Mouse (Mus musculus) layer of hippocampus, adult 9-11 months (tissue): ENCODE measurements around the gene 2310011J03Rik.

ENCODE experiments used
- DNase-seq: peaks from one replicate; pipeline ENCODE4 v3.0.0; 2022

2310011J03Rik gene

DNA sequence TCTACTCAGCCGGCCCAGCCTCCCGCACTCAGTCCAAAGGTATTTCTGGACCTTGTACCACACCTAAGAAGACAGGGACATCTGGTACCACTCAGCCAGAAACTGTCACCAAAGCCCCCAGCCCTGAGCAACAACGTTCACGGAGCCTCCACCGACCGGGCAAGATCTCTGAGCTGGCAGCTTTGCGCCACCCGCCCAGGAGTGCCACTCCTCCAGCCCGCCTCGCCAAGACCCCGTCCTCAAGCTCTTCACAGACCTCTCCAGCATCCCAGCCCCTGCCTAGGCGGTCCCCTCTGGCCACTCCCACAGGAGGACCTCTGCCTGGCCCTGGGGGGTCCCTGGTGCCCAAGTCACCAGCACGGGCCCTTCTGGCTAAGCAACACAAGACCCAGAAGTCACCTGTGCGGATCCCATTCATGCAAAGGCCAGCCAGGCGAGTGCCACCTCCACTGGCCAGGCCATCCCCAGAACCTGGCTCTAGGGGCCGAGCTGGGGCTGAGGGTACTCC, 5.8 kb downstream of the 2310011J03Rik start:
- no peak for DNase-seq

DNA sequence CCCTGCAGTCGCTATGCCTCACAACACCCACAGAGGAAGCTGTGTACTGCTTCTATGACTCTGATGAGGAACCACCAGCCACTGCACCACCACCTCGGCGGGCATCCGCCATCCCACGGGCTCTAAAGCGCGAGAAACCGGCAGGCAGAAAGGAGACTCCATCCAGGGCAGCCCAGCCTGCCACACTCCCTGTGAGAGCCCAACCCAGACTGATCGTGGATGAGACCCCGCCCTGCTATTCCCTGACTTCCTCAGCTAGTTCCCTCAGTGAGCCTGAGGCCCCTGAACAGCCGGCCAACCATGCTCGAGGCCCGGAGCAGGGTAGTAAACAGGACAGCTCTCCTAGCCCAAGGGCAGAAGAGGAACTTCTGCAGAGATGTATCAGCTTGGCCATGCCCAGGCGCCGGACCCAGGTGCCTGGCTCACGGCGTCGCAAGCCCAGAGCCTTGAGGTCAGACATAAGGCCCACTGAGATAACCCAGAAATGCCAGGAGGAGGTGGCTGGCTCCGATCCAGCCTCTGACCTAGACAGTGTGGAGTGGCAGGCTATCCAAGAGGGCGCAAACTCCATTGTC, 6.6 kb downstream of the 2310011J03Rik start:
- DNase-seq: no peak

DNA sequence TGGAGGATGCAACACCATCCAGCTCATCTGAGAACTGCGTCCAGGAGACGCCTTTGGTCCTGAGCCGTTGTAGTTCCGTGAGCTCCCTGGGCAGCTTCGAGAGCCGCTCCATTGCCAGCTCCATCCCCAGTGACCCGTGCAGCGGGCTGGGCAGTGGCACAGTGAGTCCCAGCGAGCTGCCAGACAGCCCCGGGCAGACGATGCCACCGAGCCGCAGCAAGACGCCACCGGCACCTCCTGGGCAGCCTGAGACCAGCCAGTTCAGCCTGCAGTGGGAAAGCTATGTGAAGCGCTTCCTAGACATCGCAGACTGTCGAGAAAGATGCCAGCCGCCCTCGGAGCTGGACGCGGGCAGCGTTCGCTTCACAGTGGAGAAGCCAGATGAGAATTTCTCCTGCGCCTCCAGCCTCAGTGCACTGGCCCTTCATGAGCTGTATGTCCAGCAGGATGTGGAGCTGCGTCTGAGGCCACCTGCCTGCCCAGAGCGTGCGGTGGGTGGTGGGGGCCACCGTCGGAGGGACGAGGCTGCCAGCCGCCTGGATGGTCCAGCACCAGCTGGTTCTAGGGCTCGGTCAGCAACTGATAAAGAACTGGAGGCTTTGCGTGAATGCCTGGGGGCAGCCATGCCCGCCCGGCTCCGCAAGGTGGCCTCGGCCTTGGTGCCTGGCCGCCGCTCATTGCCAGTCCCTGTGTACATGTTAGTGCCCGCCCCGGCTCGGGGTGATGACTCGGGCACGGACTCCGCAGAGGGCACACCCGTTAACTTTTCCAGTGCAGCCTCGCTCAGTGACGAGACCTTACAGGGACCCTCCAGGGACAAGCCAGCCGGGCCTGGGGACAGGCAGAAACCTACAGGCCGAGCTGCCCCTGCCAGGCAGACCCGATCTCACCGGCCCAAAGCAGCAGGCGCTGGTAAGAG, 7.5 kb downstream of the 2310011J03Rik start:
- no peak for DNase-seq

DNA sequence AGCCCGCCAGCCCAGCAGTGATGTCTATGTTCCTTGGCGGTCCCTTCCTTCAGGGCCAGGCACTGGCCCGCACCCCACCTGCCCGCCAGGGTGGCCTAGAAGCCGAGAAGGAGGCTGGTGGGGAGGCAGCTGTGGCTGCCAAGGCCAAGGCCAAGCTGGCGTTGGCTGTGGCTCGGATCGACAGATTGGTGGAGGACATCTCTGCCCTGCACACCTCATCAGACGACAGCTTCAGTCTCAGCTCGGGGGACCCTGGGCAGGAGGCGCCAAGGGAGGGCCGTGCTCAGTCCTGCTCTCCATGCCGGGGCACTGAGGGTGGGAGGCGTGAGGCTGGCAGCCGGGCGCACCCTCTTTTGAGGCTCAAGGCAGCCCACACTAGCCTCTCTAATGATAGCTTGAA, 8.8 kb downstream of the 2310011J03Rik start:
- DNase-seq: no peak

DNA sequence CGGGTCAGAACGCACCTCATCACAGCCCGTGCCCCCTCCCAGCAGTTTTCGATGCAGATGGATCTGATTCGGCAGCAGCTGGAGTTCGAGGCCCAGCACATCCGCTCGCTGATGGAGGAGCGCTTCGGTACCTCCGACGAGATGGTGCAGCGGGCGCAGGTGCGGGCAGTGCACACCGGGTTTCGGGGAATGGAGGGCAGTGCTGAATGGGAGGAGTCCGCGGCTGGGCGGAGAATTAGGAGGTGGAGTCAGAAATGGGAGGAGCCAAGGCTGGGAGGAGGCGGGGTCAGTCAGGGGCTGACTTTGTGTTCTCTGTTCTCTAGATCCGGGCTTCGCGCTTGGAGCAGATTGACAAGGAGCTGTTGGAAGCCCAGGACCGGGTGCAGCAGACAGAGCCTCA, 15.5 kb downstream of the 2310011J03Rik start:
- no peak for DNase-seq

DNA sequence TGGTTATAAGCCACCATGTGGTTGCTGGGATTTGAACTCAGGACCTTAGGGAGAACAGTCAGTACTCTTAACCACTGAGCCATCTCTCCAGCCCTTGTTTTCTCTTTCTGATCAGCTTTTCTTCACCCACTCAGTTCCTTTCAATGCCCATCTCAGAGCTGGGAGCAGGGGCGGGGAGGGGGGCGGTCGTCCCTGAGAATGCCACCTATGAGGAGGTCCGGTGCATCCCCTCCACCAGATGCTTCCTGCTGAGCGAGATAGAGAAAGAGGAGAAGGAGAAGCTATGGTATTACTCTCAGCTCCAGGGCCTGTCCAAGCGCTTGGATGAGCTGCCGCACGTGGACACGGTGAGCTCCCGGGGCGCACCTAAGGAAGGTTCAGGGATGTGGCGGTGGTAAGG, 15.9 kb downstream of the 2310011J03Rik start:
- no peak for DNase-seq

DNA sequence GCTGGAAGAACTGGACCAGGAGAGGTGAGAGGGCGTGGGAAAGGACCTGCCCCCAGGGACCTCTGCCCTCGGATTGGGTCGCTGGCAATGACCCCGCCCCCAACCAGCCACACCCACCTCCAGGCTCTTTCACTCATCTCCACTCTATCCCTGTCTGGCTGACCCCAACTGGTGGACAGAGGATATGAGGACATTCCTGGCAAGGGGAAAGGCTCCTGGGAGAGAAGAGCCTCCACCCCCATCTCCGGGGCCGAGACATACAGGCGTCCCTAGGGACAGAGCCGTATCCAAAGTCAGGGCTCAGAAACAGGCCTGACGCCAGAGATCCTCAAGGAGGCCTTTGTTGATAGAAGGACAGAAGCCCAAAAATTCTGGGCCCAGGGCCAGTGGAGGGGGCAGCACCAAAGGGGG, 17.9 kb downstream of the 2310011J03Rik start:
- DNase-seq: peak; percentile 81

DNA sequence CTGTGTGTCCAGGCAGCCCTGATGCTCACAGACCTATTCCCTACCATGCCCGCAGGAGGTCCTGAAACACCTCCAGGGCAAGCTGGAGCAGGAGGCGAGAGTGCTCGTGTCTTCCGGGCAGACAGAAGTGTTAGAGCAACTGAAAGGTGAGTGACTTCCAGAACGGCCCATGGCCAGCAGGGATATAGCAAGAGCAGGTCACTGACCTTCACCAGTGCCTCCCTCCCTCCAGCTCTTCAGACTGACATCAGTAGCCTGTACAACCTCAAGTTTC, 18.3 kb downstream of the 2310011J03Rik start:
- no peak for DNase-seq

DNA sequence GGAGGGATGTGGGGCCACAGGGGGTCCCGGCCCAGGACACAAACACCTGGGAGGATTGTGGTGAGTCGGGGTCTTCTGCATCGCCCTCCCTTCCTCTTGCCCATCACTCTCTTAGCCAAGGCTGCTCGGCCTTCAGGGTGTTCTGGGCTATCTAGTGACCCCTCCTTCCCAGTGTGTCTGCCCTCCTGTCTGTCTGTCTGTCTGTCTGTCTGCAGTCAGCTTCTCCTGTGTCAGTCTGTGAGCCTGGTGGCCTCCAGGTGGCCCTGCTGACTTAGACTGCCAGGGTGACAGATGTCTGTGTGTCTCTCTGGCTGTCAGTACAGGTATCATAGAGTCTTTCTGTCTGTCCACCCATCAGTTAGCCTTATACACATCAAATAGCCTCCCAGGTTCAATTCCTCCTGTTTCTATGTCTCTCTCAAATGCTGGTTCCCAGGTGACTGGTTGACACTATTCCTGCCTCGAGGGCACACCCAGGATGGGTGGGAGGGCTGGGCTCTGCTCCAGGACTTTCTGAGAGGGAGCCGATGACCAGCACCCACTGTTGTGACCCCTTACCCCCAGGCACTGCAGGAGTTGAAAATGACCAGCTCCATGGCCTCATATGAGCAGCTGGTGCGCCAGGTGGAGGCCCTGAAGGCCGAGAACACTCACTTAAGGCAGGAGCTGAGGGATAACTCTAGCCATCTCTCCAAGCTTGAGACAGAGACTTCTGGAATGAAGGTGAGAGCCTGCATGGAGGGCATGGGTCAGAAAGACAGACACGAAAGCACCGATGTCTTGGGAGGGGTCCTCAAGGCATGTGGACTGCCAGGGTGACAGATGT, 18.9 kb downstream of the 2310011J03Rik start:
- no peak for DNase-seq

DNA sequence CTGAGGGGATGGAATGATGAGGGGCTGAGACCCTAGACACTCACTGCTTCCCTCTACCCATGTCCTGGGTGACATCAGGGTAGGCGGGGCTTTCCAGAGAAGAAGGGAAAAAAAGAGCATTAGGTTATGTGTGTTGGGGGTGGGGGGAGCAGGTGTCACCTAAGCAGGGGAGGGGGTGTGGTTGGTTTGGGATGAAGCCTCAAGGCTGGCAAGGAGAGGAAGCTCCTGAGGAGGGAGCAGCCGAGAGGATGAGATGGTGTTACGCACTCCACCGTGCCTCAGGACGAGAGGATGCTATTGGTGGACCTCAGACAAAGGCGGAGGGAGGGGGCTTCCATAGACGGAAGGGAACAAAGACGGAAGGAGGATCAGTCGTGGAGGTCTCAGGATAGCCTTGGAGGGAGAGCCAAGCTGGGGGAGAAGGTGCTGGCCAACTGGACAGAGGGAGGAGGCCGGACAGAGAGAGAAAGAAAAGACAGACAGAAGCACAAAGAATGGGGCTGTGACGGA, 19.6 kb downstream of the 2310011J03Rik start:
- no peak for DNase-seq

DNA sequence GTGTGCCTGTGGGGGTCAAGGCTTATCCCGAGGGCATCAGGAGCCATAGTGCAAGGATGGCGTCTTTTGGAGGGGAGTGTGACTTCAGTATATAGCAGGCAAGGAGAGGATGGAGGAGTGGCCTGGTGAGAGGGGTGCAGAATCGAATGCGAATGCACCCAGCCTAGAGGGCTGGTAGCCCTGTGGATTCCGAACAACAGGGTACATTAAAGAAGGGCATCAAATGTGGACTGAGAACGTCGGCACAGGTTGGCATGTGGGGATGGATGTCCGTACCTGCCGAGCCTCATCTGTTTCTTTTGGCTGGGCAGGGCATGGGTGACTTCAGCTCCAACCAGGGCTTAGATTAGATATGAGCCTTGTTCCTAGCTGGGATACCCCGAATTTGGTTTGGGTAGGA, 20.5 kb downstream of the 2310011J03Rik start:
- DNase-seq: no peak

DNA sequence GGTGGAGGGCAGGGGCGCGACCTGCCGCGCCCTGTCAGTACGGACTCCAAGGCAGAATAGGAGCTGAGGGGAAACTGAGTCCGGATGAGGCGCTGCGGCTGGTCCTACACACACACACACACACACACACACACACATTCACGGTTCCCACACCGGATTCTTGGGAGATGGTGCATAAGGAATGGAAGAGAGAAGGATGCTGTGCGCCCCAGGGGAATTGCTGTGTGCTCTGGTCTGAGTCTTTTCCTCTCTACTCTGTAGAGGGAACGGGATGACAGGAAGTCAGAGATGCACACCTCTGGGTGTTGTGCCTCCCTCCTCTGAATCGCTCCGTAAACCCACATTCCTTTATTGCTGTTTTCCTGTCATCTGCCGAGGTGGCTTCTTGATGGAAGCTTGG, 21.0 kb downstream of the 2310011J03Rik start:
- DNase-seq: no peak

DNA sequence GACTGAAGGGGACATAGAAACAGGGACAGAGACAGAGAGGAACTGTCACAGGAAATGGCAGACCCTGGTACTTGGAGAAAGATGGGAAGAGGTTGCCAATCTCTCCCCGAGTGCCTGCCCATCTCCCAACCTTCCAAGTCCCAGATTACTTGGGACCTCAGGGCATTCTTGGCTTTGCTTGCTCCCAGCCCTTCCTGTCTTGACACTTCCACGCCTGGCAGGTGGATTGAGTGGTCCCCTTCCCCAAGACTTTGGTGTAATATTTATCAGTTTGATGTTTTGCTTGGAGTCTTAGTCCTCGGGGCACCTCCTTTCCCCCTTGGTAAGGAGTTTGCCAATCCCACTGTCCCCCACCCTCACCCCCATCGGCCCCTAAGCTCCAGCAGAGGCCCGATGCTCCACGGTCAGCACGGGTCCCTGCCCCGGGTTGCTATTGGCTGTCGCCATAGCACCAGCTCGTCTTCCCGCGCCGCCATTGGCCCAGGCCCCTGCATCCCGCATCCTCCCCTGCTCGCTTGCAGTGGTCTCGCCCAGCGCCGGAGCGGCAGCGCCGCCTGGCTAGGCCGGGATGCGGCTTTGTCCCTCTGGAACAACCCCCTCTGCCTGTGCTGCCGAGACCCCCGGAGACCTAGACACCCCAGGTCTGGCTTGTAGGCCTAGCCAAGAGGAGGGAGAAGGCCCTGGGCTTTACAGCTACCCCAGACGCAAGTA, 21.6 kb downstream of the 2310011J03Rik start:
- DNase-seq: peak; percentile 92

DNA sequence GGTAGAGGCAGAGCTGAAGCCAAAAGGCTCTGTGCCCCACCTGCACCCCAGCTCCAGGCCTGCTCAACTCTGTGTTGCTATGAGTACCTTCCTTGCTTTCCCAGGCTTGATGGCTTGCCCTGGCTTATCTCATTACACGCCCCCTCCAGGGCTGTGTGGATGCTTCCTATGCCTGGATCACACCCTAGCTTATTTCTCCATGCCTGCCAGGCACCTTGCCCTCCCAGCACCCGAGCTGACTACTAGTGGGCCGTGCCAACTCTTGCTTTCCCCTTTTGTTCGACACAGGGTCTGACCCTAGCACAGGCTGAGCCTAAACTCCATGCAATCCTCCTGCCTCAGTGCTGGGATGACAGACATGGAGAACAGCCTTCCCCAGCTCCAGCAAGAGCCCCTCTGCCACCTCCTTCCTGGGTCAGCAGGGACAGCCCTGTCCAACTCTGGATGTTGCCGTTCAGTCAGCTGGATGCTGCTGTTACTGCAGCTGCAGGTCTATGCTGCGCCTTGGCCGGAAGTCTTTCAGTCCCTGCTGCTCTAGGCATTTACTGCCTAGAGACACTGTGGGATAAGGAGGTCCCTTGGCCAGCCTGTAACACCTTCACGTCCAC, 22.7 kb downstream of the 2310011J03Rik start:
- no peak for DNase-seq

DNA sequence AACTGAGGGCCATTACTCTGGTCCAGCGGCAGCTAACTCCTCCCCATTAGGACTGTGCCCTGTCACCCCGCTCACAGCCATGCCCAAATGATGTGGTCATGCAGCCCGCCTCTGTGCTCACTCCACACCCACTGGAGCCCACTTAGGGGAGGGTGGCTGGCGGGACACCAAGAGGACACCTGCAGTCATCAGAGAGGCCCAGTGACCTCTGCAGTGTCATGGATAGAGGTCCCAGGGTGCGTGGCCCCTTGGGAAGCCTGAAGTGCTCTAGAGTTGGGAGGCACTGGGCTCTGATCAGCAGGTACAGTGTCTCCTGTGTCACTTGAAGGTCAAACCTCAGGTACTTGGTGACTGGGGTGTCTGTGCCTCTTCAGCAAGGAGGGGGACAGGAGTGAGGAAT, 23.5 kb downstream of the 2310011J03Rik start:
- no peak for DNase-seq

DNA sequence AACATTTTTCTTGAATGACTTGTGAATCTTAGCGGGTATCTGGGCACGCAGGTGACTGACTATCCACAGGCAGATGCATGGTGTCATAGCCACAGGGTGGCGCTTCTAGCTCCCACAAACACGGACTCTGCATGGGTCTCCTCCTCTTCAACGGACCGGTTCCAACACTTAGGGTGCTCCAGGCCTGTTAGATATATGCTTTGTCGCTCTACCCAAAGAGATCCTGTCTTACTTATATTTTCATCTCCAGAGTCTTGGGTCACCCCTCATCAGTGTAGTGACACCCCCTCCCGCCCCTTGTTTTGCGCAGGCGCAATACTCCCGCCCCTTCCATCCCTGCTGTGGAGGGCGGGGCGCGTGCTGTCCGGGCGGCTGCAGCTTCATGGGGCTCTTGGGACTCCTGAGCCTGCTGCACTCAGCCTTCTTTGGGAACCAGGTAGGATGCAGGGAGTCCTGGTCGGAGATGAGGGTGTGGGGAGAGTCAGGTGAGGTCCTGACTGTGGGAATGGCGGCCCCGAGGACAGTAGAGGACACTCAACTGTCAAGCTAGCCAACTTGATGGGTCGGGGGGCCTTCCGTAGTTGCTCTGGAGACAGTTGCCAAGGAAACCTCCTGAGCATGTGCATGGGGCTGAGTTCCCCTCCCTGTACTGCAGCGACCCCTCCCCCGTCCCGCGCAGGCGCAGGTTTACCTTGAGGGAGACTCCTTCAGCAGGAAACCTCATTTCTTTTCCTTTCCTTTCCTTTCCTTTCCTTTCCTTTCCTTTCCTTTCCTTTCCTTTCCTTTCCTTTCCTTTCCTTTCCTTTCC, 24.5 kb downstream of the 2310011J03Rik start, which contains the start of gene Apc2:
Gene Apc2, plus strand, starts transcription at position 360 of the 808 bp plus-strand sequence.
- peak; percentile 73 for DNase-seq

DNA sequence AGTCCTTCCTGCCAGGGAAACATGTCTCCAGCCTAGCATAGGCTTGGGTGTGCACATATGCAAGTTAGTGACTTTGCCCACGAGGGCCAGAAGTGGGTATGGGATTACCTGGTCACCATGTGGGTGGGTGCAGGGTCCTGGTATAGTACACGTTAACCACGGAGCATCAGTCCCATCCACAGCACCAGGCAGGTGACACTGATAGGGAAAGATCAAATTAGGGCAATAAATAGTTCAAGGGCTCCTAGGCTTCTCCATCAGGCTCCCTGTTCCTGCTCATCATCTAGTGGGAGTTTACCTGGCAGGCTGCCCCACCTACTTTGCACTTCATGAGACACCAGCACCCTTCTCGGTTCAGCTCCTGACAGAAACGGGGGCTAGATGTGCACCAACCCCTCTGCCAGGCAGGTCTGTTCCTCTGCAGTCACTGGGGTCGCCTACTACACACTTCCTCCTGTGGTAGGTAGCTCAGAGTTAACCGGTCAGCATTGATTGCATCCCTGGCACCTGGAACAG, 25.5 kb downstream of the 2310011J03Rik start:
- DNase-seq: no peak

DNA sequence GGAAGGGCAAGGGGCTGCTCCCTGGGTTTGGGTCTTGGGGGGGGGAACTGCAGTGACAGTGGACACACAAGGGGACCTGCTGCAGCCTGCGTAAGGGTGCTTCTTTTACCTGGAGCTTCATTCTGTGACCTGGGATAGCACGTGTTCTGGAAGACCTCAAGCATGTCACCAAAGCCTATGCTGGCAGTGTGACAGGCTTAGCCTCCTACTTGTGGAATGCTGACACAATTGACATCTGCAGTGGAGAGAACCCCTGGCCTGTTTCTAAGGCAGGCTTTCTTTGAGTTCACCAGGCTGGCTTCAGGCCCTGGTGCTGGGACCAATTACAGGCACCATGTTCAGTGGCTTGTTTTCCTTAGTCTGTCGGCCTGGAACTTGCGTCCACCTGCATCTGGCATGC, 26.0 kb downstream of the 2310011J03Rik start:
- no peak for DNase-seq

DNA sequence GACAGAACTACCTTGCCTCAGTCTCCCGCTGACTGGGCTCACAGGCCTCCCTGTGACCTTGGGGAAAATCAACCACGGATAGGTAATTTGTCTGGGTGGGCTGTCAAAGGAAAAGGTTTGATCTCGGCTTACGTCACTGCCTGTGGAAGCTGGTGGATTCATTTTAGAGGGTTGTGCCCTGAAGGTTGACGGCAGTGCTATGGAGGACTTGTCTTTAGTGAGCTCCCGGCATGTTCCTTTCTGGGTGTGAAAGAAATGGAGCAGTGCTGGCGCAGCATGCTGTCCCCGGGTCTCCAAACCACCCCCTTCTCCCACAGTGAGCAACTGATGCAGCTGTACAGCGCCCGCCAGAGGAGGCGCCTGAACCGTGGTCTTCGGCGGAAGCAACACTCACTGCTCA, 27.0 kb downstream of the 2310011J03Rik start:
- DNase-seq: no peak

DNA sequence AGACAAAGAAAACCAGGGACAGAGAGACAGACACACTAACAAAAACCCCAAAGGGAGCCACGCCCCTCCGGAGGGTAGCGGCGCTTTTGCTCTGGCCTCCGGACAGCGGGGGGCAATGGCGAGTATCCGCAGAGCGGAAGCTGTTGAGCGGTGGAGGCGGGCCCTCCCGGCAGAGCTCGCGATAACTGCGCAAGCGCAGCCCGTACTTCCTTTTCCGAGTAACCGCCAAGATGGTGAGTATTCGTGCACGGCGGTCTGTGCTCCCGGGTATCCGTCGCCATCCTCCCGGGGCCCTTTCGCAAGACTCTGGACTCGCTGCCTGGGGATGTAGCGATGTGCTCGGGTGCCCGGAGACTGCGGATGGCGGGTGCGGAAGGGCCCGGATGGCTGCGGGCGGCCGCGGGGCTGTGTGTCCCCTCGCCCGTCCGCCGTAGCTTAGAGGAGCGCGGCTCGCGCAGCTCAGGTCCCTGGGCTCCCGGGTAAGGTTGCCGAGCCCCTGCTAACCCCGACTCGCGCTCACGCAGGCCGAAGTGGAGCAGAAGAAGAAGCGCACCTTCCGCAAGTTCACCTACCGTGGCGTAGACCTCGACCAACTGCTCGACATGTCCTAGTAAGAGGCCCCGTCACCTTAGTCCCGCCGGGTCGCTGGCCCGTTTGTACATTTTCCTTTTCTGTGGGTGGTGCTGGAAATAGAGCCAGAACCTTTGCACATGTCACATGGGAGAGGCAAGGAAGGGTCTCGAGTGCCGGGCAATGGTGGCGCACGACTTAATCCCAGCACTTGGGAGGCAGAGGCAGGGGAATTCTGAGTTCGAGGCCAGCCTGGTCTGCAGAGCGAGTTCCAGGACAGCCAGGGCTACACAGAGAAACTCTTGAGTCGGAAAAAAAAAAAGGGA, 27.8 kb downstream of the 2310011J03Rik start, which contains the start of gene Rps15:
Gene Rps15, plus strand, starts transcription at position 203 of the 896 bp plus-strand sequence.
- DNase-seq: peak; percentile 94
